Mouse (Mus musculus) lung, embryonic 15.5 days (tissue): Measurements from ENCODE around the gene Tenm4. TPM values are rescaled to one million over a fixed set of nuclear protein-coding genes. Genes with fewer than 3 reads are reported as not detected.
A peak's percentile ranks its signal among the peaks of the same experiment; 100 is the strongest.

Source experiments
- ATAC-seq: fragments of 200-750 bp; cut with Nextera tagmentation; 2 replicates; pipeline ENCODE4 v1.8.0; 2017; ENCODE audit warnings: moderate number of reproducible peaks, borderline replicate concordance; ENCODE audit not compliant: low FRiP score, low TSS enrichment; ENCODE audit errors: extremely low read depth
- H3K27ac ChIP-seq: fragments of 300-500 bp; sonication (generic); 2 replicates; pipeline ENCODE4 v1.5.1; 2015; ENCODE audit warnings: moderate library complexity, mild to moderate bottlenecking, inconsistent platforms
- H3K27me3 ChIP-seq: fragments of 300-500 bp; sonication (generic); 2 replicates; pipeline ENCODE4 v1.6.1; 2015; ENCODE audit warnings: inconsistent platforms
- H3K36me3 ChIP-seq: fragments of 300-500 bp; sonication (generic); 2 replicates; pipeline ENCODE4 v1.6.1; 2015; ENCODE audit warnings: inconsistent platforms
- H3K4me1 ChIP-seq: fragments of 300-500 bp; sonication (generic); 2 replicates; pipeline ENCODE4 v1.6.1; 2015; ENCODE audit warnings: inconsistent platforms
- H3K4me2 ChIP-seq: fragments of 300-500 bp; sonication (generic); 2 replicates; pipeline ENCODE4 v1.6.1; 2015; ENCODE audit warnings: inconsistent platforms, mild to moderate bottlenecking, moderate library complexity
- H3K4me3 ChIP-seq: fragments of 300-500 bp; sonication (generic); 2 replicates; pipeline ENCODE4 v1.5.1; 2015; ENCODE audit warnings: mild to moderate bottlenecking, inconsistent platforms
- H3K9ac ChIP-seq: fragments of 300-500 bp; sonication (generic); 2 replicates; pipeline ENCODE4 v1.6.1; 2015; ENCODE audit warnings: inconsistent platforms
- H3K9me3 ChIP-seq: fragments of 300-500 bp; sonication (generic); 2 replicates; pipeline ENCODE4 v1.6.1; 2016; ENCODE audit warnings: inconsistent platforms
- WGBS: fragments of 180-500 bp; shearing (Covaris S2); methylation state at CpG from one replicate; pipeline ENCODE4 v1.1.7; 2015; 5-methylcytosine and 5-hydroxymethylcytosine counted together
- polyA plus RNA-seq: library from polyadenylated mRNA; unstranded; fragments of >200 nt; fragmentation: Nextera tagmentation; extraction: Ambion mirVana; gene quantifications from 2 replicates; pipeline ENCODE4 v1.2.1, GENCODE M21; 2015

The Tenm4 gene
- polyA plus RNA-seq, 1 experiment from 2014 or later, result 22.1 TPM

DNA sequence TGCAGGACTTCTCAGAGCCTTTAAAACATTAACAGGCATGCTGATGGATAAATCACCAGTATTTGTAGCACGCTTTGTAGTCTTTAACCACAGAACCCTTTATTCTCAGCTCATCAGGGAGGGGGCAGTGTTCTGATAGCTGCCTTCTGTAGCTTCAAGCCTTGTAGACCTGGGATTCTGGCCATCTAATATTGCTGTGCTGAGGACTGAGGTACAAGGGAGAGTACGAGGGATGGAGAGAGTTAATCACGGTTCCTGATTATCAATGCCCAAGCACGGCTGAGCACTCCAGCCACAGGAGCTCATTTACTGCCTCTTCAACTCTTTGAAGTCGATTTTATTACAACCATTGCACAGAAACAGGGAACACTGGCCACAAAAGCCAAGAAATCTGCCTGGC lies 384.2 kb downstream of the Tenm4 start:
- no peak for ATAC-seq
- Histone ChIP-seq H3K4me2 (no peak overlapping the region), H3K4me3 (no peak overlapping the region), H3K36me3 (no peaks in the 10 kb centered on the region), H3K27ac (no peak overlapping the region), H3K9ac (no peak overlapping the region), H3K9me3 (no peaks in the 10 kb centered on the region), H3K4me1 (0 out of 2 replicates have a peak, but pooled peaks cover 8% of the 10 kb centered on the region), H3K27me3 (no peaks in the 10 kb centered on the region)
- WGBS, result 41% methylated on average over 5 of the region's 5 CpGs

DNA sequence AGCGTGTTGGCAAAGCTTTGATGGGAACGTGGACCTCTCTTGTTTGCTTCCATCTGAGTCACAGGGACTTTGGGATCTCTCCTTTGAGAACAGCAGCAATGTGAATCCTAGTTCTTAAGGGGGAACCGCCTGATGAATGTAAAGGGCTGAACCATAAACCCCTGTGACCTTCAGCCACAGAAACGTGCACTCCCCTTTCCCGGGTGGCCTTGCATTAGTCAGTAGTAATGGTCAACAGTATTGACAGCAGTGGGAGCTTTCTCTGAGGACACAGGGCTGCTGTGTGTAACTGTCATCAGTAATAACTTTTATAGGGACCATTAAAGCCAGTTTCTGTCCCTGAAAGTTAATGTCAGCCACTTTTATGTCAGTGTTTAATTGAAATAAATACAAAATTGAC lies 385.7 kb downstream of the Tenm4 start:
- Histone ChIP-seq H3K9me3 (no peaks in the 10 kb centered on the region), H3K36me3 (no peaks in the 10 kb centered on the region), H3K9ac (no peak overlapping the region), H3K27ac (no peak overlapping the region), H3K4me1 (0 out of 2 replicates have a peak, but pooled peaks cover 8% of the 10 kb centered on the region), H3K4me2 (no peak overlapping the region), H3K4me3 (no peak overlapping the region), H3K27me3 (no peaks in the 10 kb centered on the region)
- 56% methylated on average over 5 of the region's 5 CpGs for WGBS
- no peak for ATAC-seq

DNA sequence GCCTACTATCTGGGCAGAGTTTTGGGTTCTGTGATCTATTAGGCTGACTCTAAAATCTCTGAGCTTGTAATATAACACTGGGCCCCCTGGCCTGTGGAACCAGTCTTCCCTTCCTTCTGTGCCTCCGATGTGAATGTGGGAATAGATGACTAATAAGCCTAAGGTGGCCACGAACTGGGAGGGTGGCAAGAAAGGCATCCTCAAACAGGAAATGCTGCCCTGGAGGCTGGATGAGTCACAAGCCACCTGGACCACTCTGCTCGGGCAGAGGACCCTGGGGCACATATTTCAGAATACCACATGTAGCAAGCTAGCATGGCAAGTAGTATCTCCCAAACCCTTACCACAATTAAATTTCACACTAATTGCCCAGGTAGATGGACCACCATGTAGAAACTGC lies 391.8 kb downstream of the Tenm4 start:
- no peaks in the 10 kb centered on the region for H3K27me3 ChIP-seq
- no peak overlapping the region for H3K9ac ChIP-seq
- 43% methylated on average over 3 of the region's 3 CpGs for WGBS
- H3K4me1 ChIP-seq, result peaks cover 13% of the 10 kb centered on the region
- H3K9me3 ChIP-seq, result no peaks in the 10 kb centered on the region
- H3K27ac ChIP-seq, result no peak overlapping the region
- H3K4me3 ChIP-seq, result no peak overlapping the region
- ATAC-seq, result no peak
- no peak overlapping the region for H3K4me2 ChIP-seq
- no peaks in the 10 kb centered on the region for H3K36me3 ChIP-seq

DNA sequence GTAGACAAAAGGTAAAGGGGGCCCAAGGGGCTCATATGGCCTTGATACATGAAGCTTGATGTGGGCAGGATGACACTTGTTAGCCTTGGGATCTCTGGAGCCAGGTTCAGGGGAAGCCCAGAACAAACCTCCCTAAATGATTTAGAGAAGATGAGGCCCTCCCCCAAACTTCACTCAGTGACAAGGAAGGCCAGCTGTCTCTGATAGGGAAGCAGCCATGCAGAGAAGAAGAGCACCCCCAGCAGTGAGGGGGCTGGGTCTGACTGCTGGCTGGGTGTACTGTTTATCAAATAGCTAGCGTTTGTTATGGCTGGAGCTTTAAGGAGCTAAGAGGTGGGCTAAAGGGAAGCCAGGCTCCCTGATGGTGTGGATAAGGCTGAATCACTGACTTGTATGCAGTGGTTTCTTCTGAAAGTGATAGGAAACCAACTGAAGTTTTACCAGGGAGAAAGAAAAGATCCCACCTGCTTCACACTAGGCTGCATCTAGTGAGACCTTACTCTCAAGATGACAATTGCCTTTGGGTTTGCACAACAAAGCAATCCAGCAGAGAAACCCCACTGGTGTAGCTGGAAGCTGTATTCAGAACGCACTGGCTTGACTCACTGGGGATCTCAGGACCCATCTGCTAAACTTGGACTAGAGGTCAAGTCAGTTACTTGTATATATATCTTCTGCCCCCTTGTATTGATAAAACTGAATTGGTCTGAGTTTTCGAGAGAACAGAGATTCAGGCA lies 392.5 kb downstream of the Tenm4 start:
- no peaks in the 10 kb centered on the region for H3K9me3 ChIP-seq
- no peaks in the 10 kb centered on the region for H3K36me3 ChIP-seq
- H3K9ac ChIP-seq, result no peak overlapping the region
- no peaks in the 10 kb centered on the region for H3K27me3 ChIP-seq
- 49% methylated on average over 3 of the region's 3 CpGs for WGBS
- ATAC-seq, result no peak; the same call in 1 of the 2 replicates
- no peak overlapping the region for H3K4me3 ChIP-seq
- peaks cover 13% of the 10 kb centered on the region for H3K4me1 ChIP-seq
- no peak overlapping the region for H3K27ac ChIP-seq
- H3K4me2 ChIP-seq, result no peak overlapping the region

DNA sequence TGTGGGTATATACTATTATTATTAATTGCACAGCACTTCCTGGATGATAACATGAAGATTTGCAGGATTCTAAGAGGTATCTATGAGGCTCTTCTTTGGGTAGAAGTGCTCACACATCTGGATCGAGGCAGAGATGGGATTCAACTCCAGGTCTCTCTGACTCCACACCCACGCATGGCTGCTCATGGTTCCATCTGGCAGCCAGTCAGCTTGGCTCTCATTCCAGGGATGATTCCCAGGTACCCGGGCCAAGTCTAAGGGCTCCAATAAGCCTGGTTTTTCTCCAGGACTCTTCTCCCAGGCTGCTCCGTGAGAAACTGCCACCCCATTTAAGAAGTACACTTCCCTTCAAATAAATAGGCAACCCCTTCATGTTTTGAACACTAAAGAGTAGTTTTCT lies 394.8 kb downstream of the Tenm4 start:
- no peaks in the 10 kb centered on the region for H3K27me3 ChIP-seq
- no peaks in the 10 kb centered on the region for H3K36me3 ChIP-seq
- WGBS, result 56% methylated on average over 4 of the region's 4 CpGs
- no peak overlapping the region for H3K27ac ChIP-seq
- ATAC-seq, result no peak
- H3K4me1 ChIP-seq, result peaks cover 13% of the 10 kb centered on the region
- no peak overlapping the region for H3K9ac ChIP-seq
- no peaks in the 10 kb centered on the region for H3K9me3 ChIP-seq
- no peak overlapping the region for H3K4me2 ChIP-seq
- no peak overlapping the region for H3K4me3 ChIP-seq

DNA sequence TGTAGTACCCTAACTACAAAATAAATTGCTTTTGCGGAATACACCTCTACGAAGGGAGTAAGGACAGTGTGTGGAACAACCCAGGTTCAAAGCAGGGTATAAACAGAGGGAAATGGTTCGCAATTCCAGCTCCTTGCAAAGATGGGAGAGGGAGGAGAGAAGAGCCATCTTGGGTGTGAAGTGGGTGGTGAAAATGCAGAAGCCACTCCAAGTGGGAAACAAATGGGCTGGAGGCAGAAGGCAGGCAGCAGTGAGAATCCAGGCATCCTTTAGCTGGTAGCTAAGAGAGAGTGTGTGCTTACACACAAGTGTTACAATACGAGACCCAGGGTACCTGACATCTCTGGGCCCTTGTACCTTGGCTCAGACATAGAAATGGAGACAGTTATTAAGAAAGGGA lies 395.2 kb downstream of the Tenm4 start:
- Histone ChIP-seq H3K9me3 (no peaks in the 10 kb centered on the region), H3K27ac (no peak overlapping the region), H3K9ac (no peak overlapping the region), H3K36me3 (no peaks in the 10 kb centered on the region), H3K4me2 (no peak overlapping the region), H3K27me3 (no peaks in the 10 kb centered on the region), H3K4me3 (no peak overlapping the region), H3K4me1 (peaks cover 13% of the 10 kb centered on the region)
- no peak for ATAC-seq
- 78% methylated on average over 4 of the region's 4 CpGs for WGBS

DNA sequence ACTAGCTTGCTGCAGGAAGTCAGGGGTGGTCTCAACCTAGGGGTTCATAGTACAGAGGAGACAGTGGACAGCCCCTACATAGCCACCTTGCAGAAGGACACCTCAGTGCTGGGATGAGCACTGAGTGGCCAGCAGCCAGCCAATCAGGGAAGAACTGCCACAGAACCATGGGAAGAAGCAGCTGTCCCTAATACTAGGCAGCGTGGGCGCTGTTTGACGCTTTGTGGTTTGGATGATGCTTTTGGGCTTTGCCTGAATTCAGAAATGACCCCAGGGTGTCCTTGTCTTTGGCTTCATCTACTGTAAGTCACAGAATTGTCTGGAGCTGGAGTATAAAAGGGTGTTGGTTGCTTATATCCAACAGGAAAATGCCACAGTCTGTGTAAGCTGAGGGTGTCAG lies 397.0 kb downstream of the Tenm4 start:
- no peak overlapping the region for H3K9ac ChIP-seq
- peaks cover 11% of the 10 kb centered on the region for H3K4me1 ChIP-seq
- H3K27me3 ChIP-seq, result no peaks in the 10 kb centered on the region
- no peaks in the 10 kb centered on the region for H3K9me3 ChIP-seq
- 82% methylated on average over 3 of the region's 3 CpGs for WGBS
- H3K27ac ChIP-seq, result no peak overlapping the region
- ATAC-seq, result no peak
- H3K4me2 ChIP-seq, result no peak overlapping the region
- no peaks in the 10 kb centered on the region for H3K36me3 ChIP-seq
- H3K4me3 ChIP-seq, result no peak overlapping the region

DNA sequence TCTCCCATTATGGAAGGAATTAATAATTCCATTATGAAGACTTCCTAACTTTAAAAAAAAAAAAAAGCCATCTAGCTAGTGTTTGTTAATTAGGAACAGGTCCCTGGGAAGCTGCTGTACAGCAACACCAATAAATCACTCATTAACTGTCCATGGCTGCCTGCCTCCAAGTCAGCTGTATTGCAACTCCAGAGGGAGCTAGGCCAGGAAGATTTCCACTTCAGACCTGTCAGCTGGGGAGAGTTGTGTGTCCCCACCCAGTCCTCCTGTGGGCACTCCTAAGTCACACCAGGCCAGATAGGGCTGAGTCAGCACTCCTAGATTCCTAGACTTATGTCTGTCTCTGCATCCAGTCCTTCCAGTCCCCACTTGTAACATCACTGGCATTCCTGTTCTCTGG lies 399.9 kb downstream of the Tenm4 start:
- Histone ChIP-seq H3K4me2 (no peak overlapping the region), H3K9ac (no peak overlapping the region), H3K4me1 (peaks cover 24% of the 10 kb centered on the region), H3K36me3 (no peaks in the 10 kb centered on the region), H3K4me3 (no peak overlapping the region), H3K9me3 (no peaks in the 10 kb centered on the region), H3K27ac (no peak overlapping the region), H3K27me3 (no peaks in the 10 kb centered on the region)
- ATAC-seq, result no peak

DNA sequence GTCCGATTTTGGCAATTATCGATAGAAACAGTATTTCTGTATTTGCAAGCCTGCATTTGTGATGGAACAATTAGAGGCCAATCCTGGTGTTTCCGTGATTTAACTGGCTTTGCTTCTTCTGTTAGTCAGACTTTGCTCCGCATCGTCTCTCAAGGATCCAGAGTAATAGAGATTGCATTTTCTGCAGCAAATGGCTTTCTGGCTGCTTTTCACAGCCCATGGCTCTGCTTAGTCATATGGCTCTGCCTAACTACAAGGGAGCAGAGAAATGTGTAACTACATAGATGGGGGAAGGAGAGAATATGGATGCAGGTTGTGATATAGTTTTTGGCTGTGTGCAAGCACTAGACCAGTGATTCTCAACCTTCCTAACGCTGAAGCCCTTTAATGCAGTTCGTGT lies 401.9 kb downstream of the Tenm4 start:
- Histone ChIP-seq H3K4me3 (no peak overlapping the region), H3K9ac (no peak overlapping the region), H3K36me3 (no peaks in the 10 kb centered on the region), H3K4me1 (peaks cover 21% of the 10 kb centered on the region), H3K27me3 (no peaks in the 10 kb centered on the region), H3K9me3 (no peaks in the 10 kb centered on the region), H3K27ac (no peak overlapping the region), H3K4me2 (no peak overlapping the region)
- no peak for ATAC-seq
- 94% methylated on average over 7 of the region's 7 CpGs for WGBS

DNA sequence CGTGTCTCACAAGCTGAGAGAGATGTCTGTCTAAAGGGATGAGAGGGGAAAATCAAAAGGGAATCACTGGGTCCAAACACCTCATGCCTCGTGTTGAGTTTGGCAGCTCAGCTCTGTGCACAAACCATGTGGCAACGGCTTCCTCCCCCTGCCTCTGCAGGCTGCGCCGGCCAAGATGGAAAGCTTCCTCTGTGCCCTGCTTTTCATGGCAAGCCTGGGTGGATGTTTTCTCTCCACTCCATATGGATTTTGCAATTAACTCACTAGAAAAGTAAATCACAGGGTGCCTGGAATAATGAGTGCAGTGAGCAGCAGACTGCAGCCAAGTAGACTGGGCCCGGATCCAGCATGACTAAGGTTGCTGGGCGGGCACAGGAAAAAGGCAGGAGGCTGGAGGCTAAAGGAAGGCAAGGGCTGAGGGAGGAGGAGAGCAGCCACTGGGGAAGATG lies 404.2 kb downstream of the Tenm4 start:
- H3K27me3 ChIP-seq, result no peaks in the 10 kb centered on the region
- H3K27ac ChIP-seq, result peak overlapping the region; percentile 51
- H3K9me3 ChIP-seq, result no peaks in the 10 kb centered on the region
- H3K36me3 ChIP-seq, result no peaks in the 10 kb centered on the region
- H3K4me2 ChIP-seq, result peak overlapping the region; percentile 4; the same call in 1 of the 2 replicates
- peaks cover 21% of the 10 kb centered on the region for H3K4me1 ChIP-seq
- ATAC-seq, result peak; percentile 89
- WGBS, result 26% methylated on average over 7 of the region's 7 CpGs
- no peak overlapping the region for H3K9ac ChIP-seq
- H3K4me3 ChIP-seq, result no peak overlapping the region

DNA sequence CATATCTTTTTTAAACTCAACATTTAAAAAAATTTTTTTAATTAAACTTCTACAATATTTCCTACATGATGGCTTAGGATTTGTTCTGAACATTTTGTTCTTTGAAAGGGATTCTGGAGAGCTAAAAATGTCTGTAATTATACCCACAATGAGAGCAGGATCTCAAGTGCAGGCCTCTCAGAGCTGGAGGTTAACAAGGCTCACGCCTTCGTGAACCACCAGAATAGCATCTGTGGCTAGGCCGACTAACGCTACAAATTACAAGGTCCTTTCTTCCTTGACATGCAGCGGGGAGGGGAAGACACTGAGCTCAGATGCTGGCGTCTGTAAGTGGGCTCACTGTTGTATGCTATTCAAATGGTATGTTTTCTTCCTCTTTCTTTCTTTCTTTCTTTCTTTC lies 411.7 kb downstream of the Tenm4 start:
- H3K4me3 ChIP-seq, result no peak overlapping the region
- no peaks in the 10 kb centered on the region for H3K36me3 ChIP-seq
- H3K9me3 ChIP-seq, result no peaks in the 10 kb centered on the region
- H3K9ac ChIP-seq, result no peak overlapping the region
- no peak for ATAC-seq
- H3K4me2 ChIP-seq, result no peak overlapping the region
- 0 out of 2 replicates have a peak, but pooled peaks cover 3% of the 10 kb centered on the region for H3K4me1 ChIP-seq
- H3K27ac ChIP-seq, result no peak overlapping the region
- 71% methylated on average over 6 of the region's 6 CpGs for WGBS
- H3K27me3 ChIP-seq, result no peaks in the 10 kb centered on the region

DNA sequence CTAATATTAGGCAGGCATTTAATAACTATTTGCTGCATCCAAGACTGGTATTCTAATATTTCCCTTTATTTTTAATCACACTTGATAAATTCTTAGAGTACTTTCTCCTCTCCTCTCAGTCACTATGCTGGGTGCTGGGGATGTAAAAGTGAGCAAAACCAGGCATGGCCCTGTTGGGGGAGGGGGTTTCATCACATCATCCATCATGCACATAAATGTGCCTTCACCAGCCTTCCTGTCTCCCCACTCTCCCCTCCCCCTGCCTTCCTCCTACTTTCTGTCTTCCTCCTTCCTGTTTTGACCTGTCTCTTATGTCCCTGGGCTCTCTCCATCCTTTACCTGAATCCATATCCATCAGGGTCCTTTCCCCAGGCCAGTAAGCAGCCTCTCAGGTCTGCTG lies 416.4 kb downstream of the Tenm4 start:
- ATAC-seq, result no peak; the same call in 1 of the 2 replicates
- no peaks in the 10 kb centered on the region for H3K27me3 ChIP-seq
- no peaks in the 10 kb centered on the region for H3K9me3 ChIP-seq
- H3K27ac ChIP-seq, result no peak overlapping the region
- no peak overlapping the region for H3K4me2 ChIP-seq
- H3K4me1 ChIP-seq, result 0 out of 2 replicates have a peak, but pooled peaks cover 3% of the 10 kb centered on the region
- no peak overlapping the region for H3K9ac ChIP-seq
- no peak overlapping the region for H3K4me3 ChIP-seq
- no peaks in the 10 kb centered on the region for H3K36me3 ChIP-seq
